8 mouse cellular contexts compared by ENCODE assay signal in the genomic region with DNA sequence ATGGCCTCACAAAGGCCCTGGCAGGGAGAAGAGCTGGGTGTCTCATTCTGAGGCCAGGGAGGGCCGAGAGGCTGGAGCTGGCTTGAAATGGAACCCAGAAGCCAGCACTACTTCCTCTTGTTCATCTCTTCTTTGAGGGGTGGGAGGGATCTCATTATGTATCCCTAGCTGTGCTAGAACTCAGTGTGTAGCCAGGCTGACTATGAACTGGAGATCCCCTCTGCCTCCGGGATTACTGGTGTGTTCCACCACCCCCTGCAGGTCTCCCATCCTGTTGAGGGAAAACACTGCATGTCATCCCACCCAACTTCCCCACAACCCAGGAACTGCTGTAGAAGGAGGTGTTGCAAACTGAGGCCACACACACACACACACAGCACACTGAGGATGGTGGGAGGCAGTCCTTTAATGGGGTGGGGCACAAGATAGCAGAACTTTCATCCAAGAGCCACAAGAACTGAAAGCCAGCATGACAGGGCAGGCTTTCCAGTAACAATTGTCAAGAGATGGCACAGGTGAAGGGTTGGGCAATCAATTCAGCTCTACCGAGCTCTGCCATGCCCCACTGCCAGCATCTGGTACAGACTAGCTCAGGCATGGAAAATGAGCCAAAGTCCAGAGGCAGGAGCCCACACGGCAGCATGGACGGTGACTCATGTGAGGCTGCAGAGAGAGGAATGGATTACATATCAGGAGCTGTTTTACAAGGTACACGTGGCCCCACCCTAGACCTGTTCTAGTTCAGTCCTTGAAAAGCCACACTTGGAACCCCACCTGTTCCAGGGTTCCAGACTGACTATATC. TPM values are rescaled to one million over a fixed set of nuclear protein-coding genes. Genes with fewer than 3 reads are reported as not detected.
DNase-seq lines count a peak whose midpoint lies in the region; ATAC-seq and TF ChIP-seq lines count a peak whose summit lies in the region.

No protein-coding gene starts in this region.

- no peaks in the 10 kb centered on the region for H3K4me1 ChIP-seq in lung, embryonic 14.5 days (ENCODE audit: insufficient read depth)
- H3K4me1 ChIP-seq in hindbrain, embryonic 11.5 days (replicated peaks; ENCODE audit: control insufficient read depth, insufficient read depth, low read length), result no peaks in the 10 kb centered on the region
- peaks cover 27% of the 10 kb centered on the region for H3K4me1 ChIP-seq in limb, embryonic 13.5 days
- H3K4me1 ChIP-seq in stomach, embryonic 14.5 days (ENCODE audit: control insufficient read depth, insufficient read depth, low read length), result peaks cover 7% of the 10 kb centered on the region

- no peak for DNase-seq in lung, embryonic 14.5 days
- no peak for DNase-seq in lung, postnatal 25 days (ENCODE audit: low spot score)
- DNase-seq in cerebellum, postnatal 10 days, result peak; percentile 64 to 68
- DNase-seq in hindbrain, embryonic 11.5 days (ENCODE audit: low spot score), result no peak
- no peak for DNase-seq in Muller cell, postnatal 12 days (ENCODE audit: inconsistent ontology term)
- DNase-seq in urinary bladder, adult 2 months (ENCODE audit: low spot score), result no peak

- ATAC-seq in lung, embryonic 14.5 days (ENCODE audit: insufficient read depth), result no peak; the same call in 1 of the 2 replicates
- ATAC-seq in hindbrain, embryonic 11.5 days (ENCODE audit: low FRiP score), result peak; percentile 46; the same call in 1 of the 2 replicates
- peak; percentile 9; the same call in 1 of the 2 replicates for ATAC-seq in limb, embryonic 13.5 days (ENCODE audit: low FRiP score, low read depth)
- ATAC-seq in stomach, embryonic 14.5 days (ENCODE audit: insufficient number of reproducible peaks, insufficient read depth, low FRiP score, low read depth), result peak; percentile 24

- no peak for TF ChIP-seq CTCF in lung, embryonic 14.5 days (IDR thresholded peaks at IDR 0.05; ENCODE audit: low read depth)

- H3K4me2 ChIP-seq in lung, embryonic 14.5 days, result peak overlapping the region; percentile 81
- peak overlapping the region; percentile 81; the same call in 1 of the 2 replicates for H3K4me2 ChIP-seq in hindbrain, embryonic 11.5 days (replicated peaks; ENCODE audit: low read depth, low read length)
- peak overlapping the region; percentile 93 for H3K4me2 ChIP-seq in limb, embryonic 13.5 days (replicated peaks)
- peak overlapping the region; percentile 87; the same call in 1 of the 2 replicates for H3K4me2 ChIP-seq in stomach, embryonic 14.5 days (replicated peaks; ENCODE audit: low read depth, low read length)

- H3K4me3 ChIP-seq in lung, embryonic 14.5 days (ENCODE audit: low read depth, low read length), result peak overlapping the region; percentile 80
- H3K4me3 ChIP-seq in hindbrain, embryonic 11.5 days (ENCODE audit: low read depth, low read length), result peak overlapping the region; percentile 51; the same call in 1 of the 2 replicates
- peak overlapping the region; percentile 73 for H3K4me3 ChIP-seq in limb, embryonic 13.5 days
- H3K4me3 ChIP-seq in stomach, embryonic 14.5 days (ENCODE audit: low read depth, low read length), result peak overlapping the region; percentile 67

- peak overlapping the region; percentile 83; the same call in 1 of the 2 replicates for H3K9ac ChIP-seq in lung, embryonic 14.5 days
- H3K9ac ChIP-seq in hindbrain, embryonic 11.5 days (ENCODE audit: low read depth, low read length), result peak overlapping the region; percentile 75
- H3K9ac ChIP-seq in limb, embryonic 13.5 days, result peak overlapping the region; percentile 14; the same call in 1 of the 2 replicates
- H3K9ac ChIP-seq in stomach, embryonic 14.5 days (replicated peaks; ENCODE audit: low read depth, low read length), result no peak overlapping the region; the same call in 1 of the 2 replicates

- peak overlapping the region; percentile 60 for H3K27ac ChIP-seq in lung, embryonic 14.5 days (ENCODE audit: low read depth)
- H3K27ac ChIP-seq in hindbrain, embryonic 11.5 days (ENCODE audit: low read depth, low read length), result peak overlapping the region; percentile 58
- peak overlapping the region; percentile 45; the same call in 1 of the 2 replicates for H3K27ac ChIP-seq in limb, embryonic 13.5 days
- peak overlapping the region; percentile 68 for H3K27ac ChIP-seq in stomach, embryonic 14.5 days (ENCODE audit: low read length)

- WGBS in lung, embryonic 14.5 days, result 55% methylated on average over 6 of the region's 6 CpGs
- WGBS in hindbrain, embryonic 11.5 days, result 64% methylated on average over 6 of the region's 6 CpGs
- 65% methylated on average over 6 of the region's 6 CpGs for WGBS in limb, embryonic 13.5 days
- WGBS in stomach, embryonic 14.5 days, result 60% methylated on average over 6 of the region's 6 CpGs

- H3K9me3 ChIP-seq in lung, embryonic 14.5 days (ENCODE audit: low read depth, low read length), result no peaks in the 10 kb centered on the region
- no peaks in the 10 kb centered on the region for H3K9me3 ChIP-seq in hindbrain, embryonic 11.5 days (ENCODE audit: control insufficient read depth, low read length)
- H3K9me3 ChIP-seq in limb, embryonic 13.5 days, result no peaks in the 10 kb centered on the region
- no peaks in the 10 kb centered on the region for H3K9me3 ChIP-seq in stomach, embryonic 14.5 days (ENCODE audit: control insufficient read depth, low read depth, low read length)

- H3K36me3 ChIP-seq in lung, embryonic 14.5 days (ENCODE audit: insufficient read depth), result peaks cover 45% of the 10 kb centered on the region
- peaks cover 10% of the 10 kb centered on the region for H3K36me3 ChIP-seq in hindbrain, embryonic 11.5 days (ENCODE audit: control insufficient read depth, insufficient read depth, low read length)
- H3K36me3 ChIP-seq in limb, embryonic 13.5 days, result peaks cover 44% of the 10 kb centered on the region
- H3K36me3 ChIP-seq in stomach, embryonic 14.5 days (ENCODE audit: control insufficient read depth, insufficient read depth, low read length), result peaks cover 41% of the 10 kb centered on the region

- no peaks in the 10 kb centered on the region for H3K27me3 ChIP-seq in lung, embryonic 14.5 days (ENCODE audit: insufficient read depth, low read length)
- no peaks in the 10 kb centered on the region for H3K27me3 ChIP-seq in hindbrain, embryonic 11.5 days (ENCODE audit: control insufficient read depth, insufficient read depth, low read length)
- H3K27me3 ChIP-seq in limb, embryonic 13.5 days, result no peaks in the 10 kb centered on the region
- H3K27me3 ChIP-seq in stomach, embryonic 14.5 days (ENCODE audit: control insufficient read depth, insufficient read depth, low read length), result no peaks in the 10 kb centered on the region

RNA-seq across cellular contexts. Expression of gene BC029722, which starts 0.4 kb away (rescaled TPM):
- 8.9 and 9.2 TPM in 2 replicates for polyA plus RNA-seq in lung, embryonic 14.5 days (2014; fragmentation: Nextera tagmentation; extraction: Ambion mirVana)
- 9.6 and 9.7 TPM in 2 replicates for polyA plus RNA-seq in hindbrain, embryonic 11.5 days (2014; fragmentation: Nextera tagmentation; extraction: Ambion mirVana)
- 16.2 and 18.1 TPM in 2 replicates for polyA plus RNA-seq in limb, embryonic 13.5 days (2015; fragmentation: Nextera tagmentation; extraction: Ambion mirVana)
- polyA plus RNA-seq in stomach, embryonic 14.5 days (2014; fragmentation: Nextera tagmentation; extraction: Ambion mirVana), result 12.8 and 15.0 TPM in 2 replicates
- 42.8 and 48.4 TPM in 2 replicates for polyA plus RNA-seq in urinary bladder, adult 2 months (2012; rRNA removed)

RNA-seq across cellular contexts. Expression of gene Eif6, which starts 7.1 kb away (rescaled TPM):
- polyA plus RNA-seq in lung, embryonic 14.5 days (2014; fragmentation: Nextera tagmentation; extraction: Ambion mirVana), result 179 and 194 TPM in 2 replicates
- polyA plus RNA-seq in hindbrain, embryonic 11.5 days (2014; fragmentation: Nextera tagmentation; extraction: Ambion mirVana), result 193 and 208 TPM in 2 replicates
- 188 and 192 TPM in 2 replicates for polyA plus RNA-seq in limb, embryonic 13.5 days (2015; fragmentation: Nextera tagmentation; extraction: Ambion mirVana)
- polyA plus RNA-seq in stomach, embryonic 14.5 days (2014; fragmentation: Nextera tagmentation; extraction: Ambion mirVana), result 173 and 200 TPM in 2 replicates
- polyA plus RNA-seq in urinary bladder, adult 2 months (2012; rRNA removed), result 63.3 and 65.9 TPM in 2 replicates

RNA-seq across cellular contexts. Expression of gene Fam83c, which starts 15.0 kb away (rescaled TPM):
- 0.04 and 0.11 TPM in 2 replicates for polyA plus RNA-seq in lung, embryonic 14.5 days (2014; fragmentation: Nextera tagmentation; extraction: Ambion mirVana)
- 0.19 and 0.20 TPM in 2 replicates for polyA plus RNA-seq in hindbrain, embryonic 11.5 days (2014; fragmentation: Nextera tagmentation; extraction: Ambion mirVana)
- polyA plus RNA-seq in limb, embryonic 13.5 days (2015; fragmentation: Nextera tagmentation; extraction: Ambion mirVana), result 0.42 and 0.47 TPM in 2 replicates
- polyA plus RNA-seq in stomach, embryonic 14.5 days (2014; fragmentation: Nextera tagmentation; extraction: Ambion mirVana), result 2.3 and 3.1 TPM in 2 replicates
- polyA plus RNA-seq in urinary bladder, adult 2 months (2012; rRNA removed), result 2.6 and 3.7 TPM in 2 replicates

RNA-seq across cellular contexts. Expression of gene Mmp24, which starts 44.5 kb away (rescaled TPM):
- polyA plus RNA-seq in lung, embryonic 14.5 days (2014; fragmentation: Nextera tagmentation; extraction: Ambion mirVana), result not detected in 2 replicates
- polyA plus RNA-seq in hindbrain, embryonic 11.5 days (2014; fragmentation: Nextera tagmentation; extraction: Ambion mirVana), result 3.2 and 3.4 TPM in 2 replicates
- 0.05 and 0.20 TPM in 2 replicates for polyA plus RNA-seq in limb, embryonic 13.5 days (2015; fragmentation: Nextera tagmentation; extraction: Ambion mirVana)
- 0.25 and 0.51 TPM in 2 replicates for polyA plus RNA-seq in stomach, embryonic 14.5 days (2014; fragmentation: Nextera tagmentation; extraction: Ambion mirVana)
- polyA plus RNA-seq in urinary bladder, adult 2 months (2012; rRNA removed), result 0.04 and 0.09 TPM in 2 replicates

Comparison
In these comparisons a context has a peak if more than half of its experiments do, and no peak if none do; other contexts are left out.
1. DNase-seq: peak in cerebellum, postnatal 10 days (2 of 2); none in lung, embryonic 14.5 days (single experiment), lung, postnatal 25 days (single experiment), hindbrain, embryonic 11.5 days (single experiment), Muller cell, postnatal 12 days (single experiment) and urinary bladder, adult 2 months (single experiment).
2. Peak in every context shown above with its lines, with median percentiles within 50 percentile points of each other: H3K27ac ChIP-seq, H3K4me2 ChIP-seq and H3K4me3 ChIP-seq.